Mouse (Mus musculus) fibroblast of lung, adult 2 months (primary cell): ENCODE data around the gene Ccn2.
A peak's percentile ranks its signal among the peaks of the same experiment; 100 is the strongest.

ENCODE experiments used
- DNase-seq: peaks from one replicate; pipeline ENCODE4 v3.0.0-alpha.2; 2011; ENCODE audit warnings: low read depth

Ccn2 gene

DNA sequence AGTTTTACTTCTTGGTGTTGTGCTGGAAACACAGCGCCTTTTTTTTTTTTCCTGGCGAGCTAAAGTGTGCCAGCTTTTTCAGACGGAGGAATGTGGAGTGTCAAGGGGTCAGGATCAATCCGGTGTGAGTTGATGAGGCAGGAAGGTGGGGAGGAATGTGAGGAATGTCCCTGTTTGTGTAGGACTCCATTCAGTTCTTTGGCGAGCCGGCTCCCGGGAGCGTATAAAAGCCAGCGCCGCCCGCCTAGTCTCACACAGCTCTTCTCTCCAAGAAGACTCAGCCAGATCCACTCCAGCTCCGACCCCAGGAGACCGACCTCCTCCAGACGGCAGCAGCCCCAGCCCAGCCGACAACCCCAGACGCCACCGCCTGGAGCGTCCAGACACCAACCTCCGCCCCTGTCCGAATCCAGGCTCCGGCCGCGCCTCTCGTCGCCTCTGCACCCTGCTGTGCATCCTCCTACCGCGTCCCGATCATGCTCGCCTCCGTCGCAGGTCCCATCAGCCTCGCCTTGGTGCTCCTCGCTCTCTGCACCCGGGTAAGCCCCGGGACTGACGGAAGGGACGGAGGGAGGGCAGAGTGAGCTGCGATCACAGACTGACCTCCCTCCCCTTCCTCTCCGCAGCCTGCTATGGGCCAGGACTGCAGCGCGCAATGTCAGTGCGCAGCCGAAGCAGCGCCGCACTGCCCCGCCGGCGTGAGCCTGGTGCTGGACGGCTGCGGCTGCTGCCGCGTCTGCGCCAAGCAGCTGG lies at the start of gene Ccn2:
Gene Ccn2, plus strand, starts transcription at position 193 of the 753 bp plus-strand sequence.
- peak; percentile 92 for DNase-seq

DNA sequence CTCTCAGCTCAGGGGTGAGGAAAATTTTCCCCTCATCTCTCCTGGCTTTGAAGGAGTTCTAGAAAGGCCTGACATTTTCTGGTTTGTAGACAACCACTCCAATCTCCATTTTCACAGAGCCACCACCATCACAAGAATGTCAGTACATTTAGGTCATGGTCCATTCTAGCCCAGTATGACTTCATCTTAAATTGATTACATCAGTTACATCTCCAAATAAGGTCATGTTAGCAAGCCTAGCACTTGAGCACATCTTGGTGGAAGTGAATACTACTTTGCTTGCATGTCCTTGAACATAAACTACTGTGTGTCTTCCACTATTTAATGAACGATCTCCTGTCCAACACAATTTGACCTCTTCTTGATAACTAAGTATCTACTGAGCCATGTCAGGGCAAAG lies 42.4 kb upstream of the Ccn2 start:
- DNase-seq, result no peak

DNA sequence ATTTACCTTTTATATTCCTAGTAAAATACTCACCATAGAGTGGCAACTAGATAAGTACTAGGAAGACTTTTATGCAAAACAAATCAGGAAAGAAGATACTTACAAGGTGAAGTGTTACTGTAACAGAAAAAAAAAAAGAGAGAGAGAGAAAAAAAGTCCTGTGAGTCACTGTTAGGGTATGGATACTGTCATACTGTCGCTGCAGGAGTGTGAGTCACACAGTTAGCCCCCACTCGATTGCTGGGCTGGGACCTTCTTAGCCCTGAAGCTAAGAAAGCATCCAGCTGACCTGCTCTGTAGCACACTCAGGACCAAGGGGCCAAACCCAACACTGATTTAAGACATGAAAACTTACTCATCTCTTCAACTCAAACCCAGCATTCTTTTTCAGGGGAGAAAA lies 41.2 kb upstream of the Ccn2 start:
- DNase-seq, result no peak

DNA sequence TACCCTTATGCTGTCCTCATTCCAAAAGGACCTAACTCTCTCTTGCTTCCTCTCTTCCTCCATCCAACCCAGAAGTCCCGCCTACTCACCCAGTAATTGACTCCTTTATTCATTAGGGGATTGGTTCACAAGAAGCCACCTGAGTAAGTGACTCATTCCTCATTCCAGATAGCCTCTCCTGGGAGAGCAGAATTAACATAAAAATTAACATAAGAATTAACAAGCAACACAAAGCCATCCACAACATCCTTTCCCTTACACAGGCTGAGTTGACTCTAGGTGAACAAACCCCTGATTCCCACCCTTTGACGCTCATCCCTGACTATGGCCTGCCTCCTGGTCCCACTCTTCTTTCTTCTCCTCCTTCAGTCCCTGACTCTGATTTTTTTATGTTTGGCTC lies 36.9 kb upstream of the Ccn2 start:
- DNase-seq, result no peak

DNA sequence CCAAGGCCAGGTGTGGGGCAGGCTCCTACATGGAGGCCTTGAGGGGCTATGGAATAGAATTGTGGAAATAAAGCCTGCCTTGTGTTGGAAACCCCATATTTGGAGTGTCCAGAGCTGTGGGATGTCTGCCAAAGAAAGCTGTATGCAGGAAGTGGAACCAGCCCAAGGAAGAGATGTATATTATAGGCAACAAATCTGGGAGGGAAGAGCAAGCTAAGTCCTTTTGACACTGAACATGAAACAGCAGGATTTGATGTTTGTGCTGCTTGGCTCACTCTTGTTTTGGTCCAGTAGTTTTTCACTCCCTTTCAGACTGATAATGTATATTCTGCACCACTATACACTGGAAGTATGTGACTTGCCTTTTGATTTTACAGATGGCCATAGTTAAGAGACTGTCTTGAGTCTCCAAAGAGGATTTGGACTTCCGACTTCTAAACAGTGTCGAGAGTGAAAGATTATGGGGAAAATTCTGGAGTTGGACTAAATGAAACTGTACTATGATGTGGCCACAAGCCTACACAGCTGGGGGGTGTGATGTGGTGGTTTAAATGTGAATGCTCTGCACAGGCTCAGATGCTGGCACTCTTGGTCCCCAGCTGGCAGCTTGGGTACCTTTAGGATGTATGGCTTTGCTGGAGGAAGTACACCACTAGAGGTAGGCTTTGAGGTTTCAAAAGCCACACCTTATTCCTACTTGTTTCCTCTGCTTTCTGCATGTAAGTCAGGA lies 25.4 kb upstream of the Ccn2 start:
- DNase-seq, result no peak

DNA sequence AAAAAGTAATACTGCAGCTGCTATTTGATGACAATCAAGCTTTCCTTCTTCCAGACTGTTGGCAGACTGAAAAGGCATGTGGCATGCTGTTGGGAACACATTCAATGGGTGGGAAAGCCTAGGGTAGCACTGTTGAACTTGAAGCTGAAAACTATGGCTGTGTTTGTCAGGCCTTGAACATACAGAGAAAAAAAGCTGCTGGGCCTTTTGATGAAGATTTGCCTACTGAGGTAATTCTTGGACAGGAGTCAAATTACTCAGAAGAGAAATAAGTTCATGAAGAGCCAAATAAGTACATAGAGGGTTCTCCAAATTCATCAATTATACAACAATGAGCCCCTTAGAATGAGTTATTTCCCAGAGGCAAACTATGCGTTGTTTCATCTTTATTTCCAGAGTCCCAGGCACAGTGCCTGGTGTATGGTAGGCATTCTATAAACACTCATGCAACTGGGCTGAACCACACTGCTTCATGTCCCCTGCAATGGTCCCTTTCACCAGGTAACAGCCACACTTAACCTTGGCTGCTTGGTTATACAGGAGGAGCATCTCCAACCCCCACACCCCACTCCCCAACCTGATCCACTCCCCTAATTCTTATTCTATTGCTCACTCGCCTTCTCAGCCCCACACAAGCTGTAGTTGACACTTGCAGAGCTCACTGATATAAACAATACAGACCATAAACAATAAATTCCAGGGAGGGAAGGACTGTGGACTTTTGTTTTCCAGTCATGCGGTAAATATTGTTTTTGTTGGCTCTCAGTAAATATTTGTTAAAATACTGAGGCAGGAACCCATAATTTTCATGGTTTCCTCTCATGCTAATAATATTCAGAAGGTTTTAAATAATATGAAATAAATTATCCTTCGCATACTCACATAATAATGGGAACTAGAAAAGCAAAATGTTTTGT lies 22.9 kb upstream of the Ccn2 start:
- no peak for DNase-seq

DNA sequence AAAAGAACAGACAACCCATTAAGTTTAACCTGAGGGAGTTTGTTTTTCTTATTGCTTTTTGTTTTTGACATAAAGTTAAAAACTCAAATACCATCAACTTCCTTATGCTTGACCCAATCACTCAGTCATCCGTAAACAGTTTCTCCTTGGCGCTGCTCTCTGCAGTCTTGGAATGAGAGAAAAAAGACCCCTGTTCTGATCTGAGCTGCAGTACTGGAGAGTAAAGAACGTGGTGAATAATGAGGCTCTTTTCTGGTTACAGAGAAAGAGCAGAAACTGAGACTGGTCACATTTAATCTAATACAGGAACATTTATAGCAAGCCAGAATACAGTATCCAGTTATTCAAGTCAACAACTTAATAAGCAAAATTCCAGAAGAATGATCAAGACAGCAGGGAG lies 21.8 kb upstream of the Ccn2 start:
- DNase-seq, result no peak

DNA sequence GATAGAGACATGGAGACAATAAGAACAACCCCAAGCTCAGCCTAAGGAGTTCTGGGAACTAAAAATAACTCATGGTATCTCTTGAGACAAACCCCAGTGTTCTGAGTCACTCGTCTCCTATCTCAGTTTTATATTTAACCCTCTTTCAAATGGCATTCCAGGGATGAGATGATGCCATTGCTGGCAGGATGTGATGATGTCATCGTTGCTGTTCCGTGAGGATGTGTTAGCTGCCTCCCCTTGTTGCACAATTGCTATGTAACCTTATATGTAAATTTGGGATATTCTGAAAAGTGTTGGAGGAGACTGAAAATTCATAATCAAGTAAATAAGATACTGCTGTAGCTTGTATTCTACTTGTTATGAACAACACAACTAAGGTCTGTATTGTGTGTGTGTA lies 14.2 kb upstream of the Ccn2 start:
- DNase-seq, result no peak

DNA sequence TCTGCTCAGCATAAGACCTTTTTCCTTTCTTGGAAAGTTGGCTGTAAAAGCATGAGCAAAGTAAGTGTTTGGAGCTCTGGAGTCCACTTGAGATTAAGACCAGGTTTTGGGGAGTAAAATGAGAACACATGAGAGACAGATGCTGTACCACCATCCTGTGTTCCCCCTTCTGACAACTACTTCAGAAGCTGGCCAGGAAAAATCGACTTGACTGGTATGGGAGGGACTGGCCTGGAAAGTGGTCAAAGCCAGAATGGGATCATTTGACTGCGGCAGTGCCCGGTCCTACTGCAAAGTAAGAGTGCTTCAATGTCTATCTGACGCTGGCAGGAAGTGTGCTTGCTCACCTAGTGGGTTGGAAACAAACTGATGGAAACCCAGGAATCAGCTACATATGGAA lies 6.4 kb upstream of the Ccn2 start:
- no peak for DNase-seq

DNA sequence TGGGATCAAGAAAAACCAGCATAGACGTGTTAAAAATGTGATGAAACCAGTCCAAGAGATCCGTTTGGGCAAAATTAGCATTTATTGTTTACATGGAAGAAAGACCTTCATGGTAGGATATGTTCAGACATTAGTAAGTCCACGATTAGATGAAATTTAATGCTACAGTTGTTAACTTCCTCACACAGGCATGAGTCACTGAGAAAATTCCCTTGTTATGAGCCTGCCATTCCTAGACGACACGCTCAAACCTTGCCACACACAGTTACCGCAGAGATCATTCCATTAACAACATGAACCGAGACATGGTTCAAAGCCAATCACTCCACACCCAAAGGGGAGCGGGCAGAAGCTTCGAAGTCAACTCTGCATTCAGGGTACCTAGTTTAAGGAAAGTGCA lies 6.0 kb upstream of the Ccn2 start:
- peak; percentile 86 for DNase-seq

DNA sequence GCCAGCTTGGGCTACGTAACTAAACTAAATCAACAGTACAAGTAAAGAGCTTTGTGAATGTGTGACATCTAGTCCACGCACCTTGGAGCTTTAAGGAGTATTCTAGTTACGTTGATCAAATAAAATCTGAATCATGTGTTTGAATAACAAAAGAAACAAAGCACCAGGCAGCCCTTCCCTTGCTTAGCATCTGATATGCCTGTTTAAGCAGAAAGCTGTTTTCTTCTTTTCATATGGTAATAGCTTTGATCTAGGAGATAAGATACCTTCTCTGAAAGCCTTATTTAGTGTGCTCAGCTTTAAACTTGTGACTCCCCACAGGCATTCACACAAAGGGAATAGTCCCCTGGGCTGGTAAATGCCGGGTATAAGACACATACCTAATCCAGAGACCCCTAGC lies 4.7 kb upstream of the Ccn2 start:
- no peak for DNase-seq

DNA sequence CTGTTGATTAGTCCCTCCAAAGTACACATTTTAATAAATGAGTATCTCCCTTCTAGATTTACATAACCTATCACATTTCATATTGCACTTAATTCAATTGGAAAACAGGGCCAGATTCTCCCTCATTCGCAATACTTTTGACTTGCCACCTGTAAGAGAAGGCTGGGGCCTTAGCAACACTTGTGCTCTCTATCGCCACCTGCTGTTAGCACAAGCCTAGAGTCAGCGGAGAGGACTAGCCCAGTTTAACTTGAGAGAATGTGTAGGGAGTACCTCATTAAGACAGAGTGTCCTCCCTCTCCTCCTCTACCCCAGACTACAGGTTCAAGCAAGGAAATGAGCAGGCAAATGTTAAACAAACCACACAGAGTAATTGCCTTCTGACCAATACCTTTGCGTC lies 4.1 kb upstream of the Ccn2 start:
- no peak for DNase-seq

DNA sequence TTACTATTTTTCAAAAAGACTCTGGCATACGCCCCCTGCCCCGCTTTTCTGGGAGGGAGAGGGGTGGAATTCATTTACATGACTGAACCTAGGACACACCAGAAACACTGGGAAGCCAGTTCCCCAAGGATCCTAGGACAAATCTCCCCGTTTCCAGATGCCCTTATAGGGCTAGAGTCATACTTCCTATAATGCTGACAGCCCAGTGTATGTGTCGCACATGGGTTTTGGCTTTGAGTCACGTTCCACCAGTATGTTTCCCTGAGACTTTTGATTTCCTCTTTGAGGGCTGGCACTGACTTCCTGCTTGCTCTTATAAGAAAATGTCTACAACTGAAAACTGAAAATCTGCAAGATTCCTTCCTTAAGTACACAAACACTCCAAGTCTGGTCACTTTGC lies 3.5 kb upstream of the Ccn2 start:
- DNase-seq, result no peak

DNA sequence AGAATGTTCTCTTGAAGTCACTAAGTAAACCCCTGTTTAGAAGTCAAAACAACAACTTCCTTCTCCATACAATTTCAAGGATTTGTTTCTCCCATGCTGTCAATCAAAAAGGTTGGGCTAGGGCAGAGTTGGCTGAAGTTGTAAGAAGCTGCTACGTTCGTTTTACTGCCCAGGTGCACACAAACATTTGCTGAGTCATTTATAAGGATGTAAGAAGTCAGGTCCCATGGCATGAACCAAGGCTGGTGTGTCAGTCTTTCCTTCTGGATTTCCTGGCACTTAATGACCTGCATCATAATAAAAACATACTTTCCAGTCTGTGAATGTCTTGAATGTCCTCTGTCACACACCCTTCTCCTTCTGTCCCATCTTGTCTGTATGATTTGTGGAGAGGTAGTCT lies 2.9 kb upstream of the Ccn2 start:
- DNase-seq, result no peak

DNA sequence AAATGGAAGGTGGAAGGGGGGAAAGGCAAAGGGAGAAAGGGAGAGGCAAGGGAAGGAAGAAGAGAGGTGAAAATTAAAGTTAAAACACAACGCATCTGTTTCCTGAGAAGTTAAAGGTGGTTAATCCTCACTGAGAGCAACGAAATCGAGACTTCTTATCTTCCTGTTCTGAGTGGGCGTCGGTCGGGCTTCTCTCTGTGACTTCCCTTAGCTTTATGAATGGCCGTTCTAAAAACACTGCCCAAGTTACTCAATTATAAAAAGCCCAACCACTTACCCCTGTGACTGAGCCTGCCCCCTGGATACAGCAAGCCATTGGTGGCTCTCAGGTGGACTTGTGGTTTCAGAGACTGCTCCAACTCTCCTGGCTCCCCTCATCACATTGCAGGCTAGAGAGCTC lies 2.3 kb upstream of the Ccn2 start:
- DNase-seq, result no peak

DNA sequence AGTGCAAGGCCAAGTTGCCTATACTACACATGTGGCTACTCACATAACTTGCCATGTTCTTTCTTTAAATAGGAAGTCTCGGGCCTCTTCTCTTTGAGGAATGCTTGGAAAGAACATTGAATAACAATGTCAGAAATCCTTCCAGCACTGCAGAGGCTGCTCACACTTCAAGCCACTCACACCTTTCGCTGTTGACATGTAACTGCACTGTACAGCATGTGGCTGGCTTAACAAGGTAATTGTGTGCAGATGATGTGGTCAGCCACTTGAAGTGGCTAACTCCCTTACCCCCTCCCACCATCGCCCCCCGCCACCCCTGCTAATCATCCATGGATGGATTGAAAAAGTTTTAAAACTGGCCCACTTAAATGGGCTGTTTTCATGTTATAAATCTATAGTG lies 1.7 kb upstream of the Ccn2 start:
- no peak for DNase-seq

DNA sequence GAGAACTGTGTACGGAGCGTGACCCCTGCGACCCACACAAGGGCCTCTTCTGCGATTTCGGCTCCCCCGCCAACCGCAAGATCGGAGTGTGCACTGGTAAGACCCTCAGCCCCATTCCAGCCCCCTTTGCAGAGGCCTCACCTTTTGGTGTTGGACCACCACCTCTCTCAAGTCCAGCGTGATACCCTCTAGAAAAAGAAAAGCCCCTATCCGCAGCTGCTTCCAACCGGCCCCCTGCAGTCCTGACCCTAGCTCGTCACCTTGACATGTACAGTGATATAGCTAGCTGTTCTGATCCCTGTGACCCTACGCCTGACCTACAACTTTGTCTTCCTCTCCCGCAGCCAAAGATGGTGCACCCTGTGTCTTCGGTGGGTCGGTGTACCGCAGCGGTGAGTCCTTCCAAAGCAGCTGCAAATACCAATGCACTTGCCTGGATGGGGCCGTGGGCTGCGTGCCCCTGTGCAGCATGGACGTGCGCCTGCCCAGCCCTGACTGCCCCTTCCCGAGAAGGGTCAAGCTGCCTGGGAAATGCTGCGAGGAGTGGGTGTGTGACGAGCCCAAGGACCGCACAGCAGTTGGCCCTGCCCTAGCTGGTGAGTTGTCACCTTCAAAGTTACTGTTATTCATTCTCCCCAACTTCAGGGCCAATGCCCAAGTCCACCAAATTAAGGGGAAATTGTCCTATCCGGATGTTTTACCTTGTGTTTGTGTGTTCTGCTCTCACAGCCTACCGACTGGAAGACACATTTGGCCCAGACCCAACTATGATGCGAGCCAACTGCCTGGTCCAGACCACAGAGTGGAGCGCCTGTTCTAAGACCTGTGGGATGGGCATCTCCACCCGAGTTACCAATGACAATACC lies 994 bp downstream of the Ccn2 start:
- DNase-seq, result no peak

DNA sequence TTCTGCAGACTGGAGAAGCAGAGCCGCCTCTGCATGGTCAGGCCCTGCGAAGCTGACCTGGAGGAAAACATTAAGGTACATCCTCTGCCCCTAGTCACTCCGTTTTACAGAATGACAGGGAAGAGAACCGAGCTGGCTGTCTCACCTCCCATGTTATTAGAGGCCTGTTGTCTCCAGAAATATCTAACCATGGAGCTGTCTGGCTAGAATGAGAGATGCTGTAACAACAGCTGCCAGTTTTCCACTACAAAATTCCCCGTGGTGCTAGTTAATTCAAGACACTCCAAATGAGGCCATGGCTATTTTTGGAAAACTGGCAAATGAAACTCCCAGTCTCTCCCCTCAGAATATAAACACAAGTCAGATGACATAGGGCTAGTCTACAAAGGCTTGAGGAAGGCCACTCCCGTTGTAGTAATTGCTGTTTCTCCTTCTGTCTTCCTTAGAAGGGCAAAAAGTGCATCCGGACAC lies 1.7 kb downstream of the Ccn2 start:
- DNase-seq, result no peak

DNA sequence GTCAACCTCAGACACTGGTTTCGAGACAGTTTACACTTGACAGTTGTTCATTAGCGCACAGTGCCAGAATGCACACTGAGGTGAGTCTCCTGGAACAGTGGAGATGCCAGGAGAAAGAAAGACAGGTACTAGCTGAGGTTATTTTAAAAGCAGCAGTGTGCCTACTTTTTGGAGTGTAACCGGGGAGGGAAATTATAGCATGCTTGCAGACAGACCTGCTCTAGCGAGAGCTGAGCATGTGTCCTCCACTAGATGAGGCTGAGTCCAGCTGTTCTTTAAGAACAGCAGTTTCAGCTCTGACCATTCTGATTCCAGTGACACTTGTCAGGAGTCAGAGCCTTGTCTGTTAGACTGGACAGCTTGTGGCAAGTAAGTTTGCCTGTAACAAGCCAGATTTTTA lies 2.5 kb downstream of the Ccn2 start:
- DNase-seq, result no peak

DNA sequence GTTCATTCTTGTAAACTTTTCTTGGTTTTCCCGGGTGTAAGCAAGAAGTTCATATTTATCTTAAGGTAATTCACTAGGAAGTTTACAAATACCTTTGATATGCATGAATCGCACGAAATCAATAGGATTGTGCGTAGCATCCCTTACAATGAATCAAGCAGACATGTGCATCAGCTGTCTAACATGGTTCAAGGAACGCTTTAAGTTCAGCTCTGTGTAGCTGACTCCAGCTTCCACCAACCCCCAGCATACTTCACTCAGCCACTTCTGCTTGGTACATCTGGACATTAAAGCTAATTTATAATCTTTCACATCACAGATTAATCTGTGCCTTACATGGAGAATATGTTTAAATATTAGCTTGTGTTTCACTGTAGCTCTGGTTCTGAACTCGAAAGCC lies 3.5 kb downstream of the Ccn2 start:
- DNase-seq, result no peak

DNA sequence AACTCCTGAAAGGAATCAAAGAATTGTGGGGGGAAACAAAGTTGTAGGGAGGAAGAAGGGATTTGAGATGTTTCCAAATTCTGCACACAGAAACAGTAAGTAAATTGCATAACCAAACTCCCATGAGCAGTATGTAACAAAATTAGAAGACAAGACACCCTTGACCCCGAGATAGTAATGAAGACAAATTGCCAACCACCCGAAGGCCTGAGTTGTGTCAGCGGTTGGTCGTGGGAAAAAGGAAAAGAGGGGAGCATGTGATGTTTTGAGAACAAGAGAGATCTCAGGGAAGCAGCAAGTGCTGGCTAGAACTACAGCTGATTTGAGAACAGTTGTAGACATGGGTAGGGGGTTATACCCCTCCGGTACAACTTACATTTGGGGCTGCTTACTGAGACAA lies 4.6 kb downstream of the Ccn2 start:
- no peak for DNase-seq

DNA sequence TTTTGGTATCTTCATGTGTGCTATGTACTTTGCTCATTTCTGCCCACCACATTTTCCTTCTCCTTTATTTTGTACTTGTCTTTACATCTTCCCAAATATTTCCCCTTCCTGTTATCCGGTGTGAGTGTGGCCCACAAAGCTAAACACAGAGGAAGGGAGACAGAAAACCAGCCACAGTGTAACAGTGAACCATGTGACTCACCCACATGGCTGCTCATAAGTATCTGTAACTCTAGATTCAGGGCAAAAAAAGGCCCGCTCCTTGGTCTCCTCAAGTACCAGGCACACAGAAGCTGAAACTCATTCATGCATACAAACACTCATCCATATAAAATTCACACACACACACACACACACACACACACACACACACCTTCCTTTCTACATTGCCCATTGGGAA lies 7.8 kb downstream of the Ccn2 start:
- DNase-seq, result no peak
